Mouse (Mus musculus): Measurements from ENCODE around the gene Cldn10.

- TF ChIP-seq CTCF (IDR thresholded peaks at IDR 0.05; ENCODE audit: extremely low read depth, insufficient read length, insufficient replicate concordance, low read depth, low read length): no peak
- TF ChIP-seq POLR2A (IDR thresholded peaks at IDR 0.05; ENCODE audit: low read depth, low read length): no peak
These were observed 35.1 kb downstream of the Cldn10 start for GRCm38 (mm10) chr14:118822816-118823215.
